Mouse (Mus musculus): ENCODE results near the gene Fam122c.

DNA sequence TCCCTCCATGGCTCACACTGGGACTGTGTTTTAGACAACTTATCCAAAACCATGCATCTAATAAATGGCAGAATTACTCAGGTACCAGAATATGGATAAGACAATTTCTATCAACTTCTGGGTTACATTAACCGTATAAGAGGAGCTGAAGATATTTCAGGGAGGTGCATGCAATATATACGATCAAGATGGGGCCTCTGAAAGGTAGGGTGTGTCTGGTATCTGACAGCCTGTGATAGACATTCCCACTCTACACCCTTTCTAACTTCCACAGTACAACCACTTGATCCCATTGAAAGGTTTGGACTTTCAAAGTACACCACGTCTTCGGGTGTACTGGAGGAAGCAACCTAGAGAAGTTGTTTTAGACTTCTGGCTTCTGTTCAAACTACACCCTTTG is 57.2 kb downstream of the Fam122c start:
- TF ChIP-seq USF1 (IDR thresholded peaks at IDR 0.05; ENCODE audit: low read depth) (no peak), TCF12 (IDR thresholded peaks at IDR 0.05; ENCODE audit: insufficient read depth, poor library complexity, severe bottlenecking) (no peak), E2F4 (IDR thresholded peaks at IDR 0.05; ENCODE audit: insufficient read depth) (no peak), MAX (IDR thresholded peaks at IDR 0.05; ENCODE audit: low read depth) (no peak), POLR2A (IDR thresholded peaks at IDR 0.05; ENCODE audit: insufficient read length, low read depth) (no peak), SRF (IDR thresholded peaks at IDR 0.05; ENCODE audit: control insufficient read depth, insufficient read length, low read depth) (no peak), CEBPB (IDR thresholded peaks at IDR 0.05; ENCODE audit: insufficient read depth, poor library complexity, severe bottlenecking) (no peak), MYOG (IDR thresholded peaks at IDR 0.05; ENCODE audit: control insufficient read depth in 1 of 3, insufficient read depth in 1 of 3, insufficient read length in 2 of 3, low read depth in 2 of 3) (no peak), POLR2AphosphoS2 (IDR thresholded peaks at IDR 0.05; ENCODE audit: insufficient read length, low read depth) (no peak), MYOD1 (IDR thresholded peaks at IDR 0.05; ENCODE audit: control insufficient read depth in 1 of 3, insufficient read length in 2 of 3, low read depth in 2 of 3) (no peak)

Measured in myocyte (in vitro differentiated cells).